Comparison of ENCODE assay signal across 8 mouse cellular contexts in genomic region chr2:127335767-127336496, GRCm38 (mm10). TPM values are rescaled to one million over a fixed set of nuclear protein-coding genes. Genes with fewer than 3 reads are reported as not detected.
DNase-seq lines count a peak whose midpoint lies in the region; ATAC-seq lines count a peak whose summit lies in the region.

TSS of gene Dusp2 (plus strand) at chr2:127336159.

- H3K27me3 ChIP-seq in hindbrain, embryonic 15.5 days = peaks cover 23% of the 10 kb centered on the region

- H3K36me3 ChIP-seq in hindbrain, embryonic 15.5 days = no peaks in the 10 kb centered on the region

- H3K27ac ChIP-seq in hindbrain, embryonic 15.5 days (replicated peaks) = peak within 1 kb of the TSS; percentile 18

- peak within 1 kb of the TSS; percentile 53 for H3K9ac ChIP-seq in hindbrain, embryonic 15.5 days

- H3K4me1 ChIP-seq in hindbrain, embryonic 15.5 days (replicated peaks) = peaks cover 19% of the 10 kb centered on the region

- DNase-seq in Muller cell, postnatal 12 days (ENCODE audit: inconsistent ontology term) = peak; percentile 79
- DNase-seq in cerebellum, postnatal 10 days = peak; percentile 74
- peak; percentile 61 for DNase-seq in gastrocnemius, adult 18-20 months (ENCODE audit: low spot score)
- peak; percentile 66 to 77 for DNase-seq in left cerebral cortex, adult 18-20 months (ENCODE audit: low spot score in 2 of 2)
- DNase-seq in lung, postnatal 4 days = peak; percentile 84 to 92
- peak; percentile 62 for DNase-seq in retina, embryonic 14.5 days (ENCODE audit: low spot score)
- DNase-seq in thymus, postnatal 25 days = peak; percentile 98

- ATAC-seq in hindbrain, embryonic 15.5 days (ENCODE audit: low FRiP score, low read depth) = peak; percentile 86

- peak within 1 kb of the TSS; percentile 53 for H3K4me3 ChIP-seq in hindbrain, embryonic 15.5 days

- H3K9me3 ChIP-seq in hindbrain, embryonic 15.5 days = no peaks in the 10 kb centered on the region

- H3K4me2 ChIP-seq in hindbrain, embryonic 15.5 days = peak within 1 kb of the TSS; percentile 93

- WGBS in hindbrain, embryonic 15.5 days = under 1% methylated on average over 62 of the region's 76 CpGs

RNA-seq across cellular contexts. Expression of gene Dusp2, which starts in this region (rescaled TPM):
- under 1 TPM; 0.37 to 1.00 TPM for total RNA-seq in gastrocnemius, adult 18-20 months (2021)
- polyA plus RNA-seq in hindbrain, embryonic 15.5 days (2015; fragmentation: Nextera tagmentation; extraction: Ambion mirVana) = 13.0 and 14.2 TPM in 2 replicates
- 1 to 10 TPM; 2.1 to 2.6 TPM for total RNA-seq in left cerebral cortex, adult 18-20 months (2021)

Comparison
In these comparisons a context has a peak if more than half of its experiments do, and no peak if none do; other contexts are left out.
1. Peak in every context shown above with its lines: DNase-seq, ATAC-seq, H3K4me3 ChIP-seq and H3K27ac ChIP-seq.
2. Peak in DNase-seq in gastrocnemius, adult 18-20 months; RNA of the gene not detected or under 1 TPM.